Mouse (Mus musculus) cortical plate, adult 2 months (tissue): ENCODE measurements around the gene Rpsa.

Source experiments
- CTCF ChIP-seq: fragments of 200-500 bp; IDR thresholded peaks from 2 replicates; pipeline ENCODE4 v1.5.1; 2011; ENCODE audit warnings: mild to moderate bottlenecking, control low read depth, low read length; ENCODE audit not compliant: insufficient read depth; ENCODE audit errors: extremely low read depth
- POLR2A ChIP-seq: fragments of 200-500 bp; IDR thresholded peaks from 2 replicates; pipeline ENCODE4 v1.6.1; 2011; ENCODE audit warnings: mild to moderate bottlenecking, low read length, control low read depth; ENCODE audit not compliant: insufficient read depth; ENCODE audit errors: extremely low read depth

DNA sequence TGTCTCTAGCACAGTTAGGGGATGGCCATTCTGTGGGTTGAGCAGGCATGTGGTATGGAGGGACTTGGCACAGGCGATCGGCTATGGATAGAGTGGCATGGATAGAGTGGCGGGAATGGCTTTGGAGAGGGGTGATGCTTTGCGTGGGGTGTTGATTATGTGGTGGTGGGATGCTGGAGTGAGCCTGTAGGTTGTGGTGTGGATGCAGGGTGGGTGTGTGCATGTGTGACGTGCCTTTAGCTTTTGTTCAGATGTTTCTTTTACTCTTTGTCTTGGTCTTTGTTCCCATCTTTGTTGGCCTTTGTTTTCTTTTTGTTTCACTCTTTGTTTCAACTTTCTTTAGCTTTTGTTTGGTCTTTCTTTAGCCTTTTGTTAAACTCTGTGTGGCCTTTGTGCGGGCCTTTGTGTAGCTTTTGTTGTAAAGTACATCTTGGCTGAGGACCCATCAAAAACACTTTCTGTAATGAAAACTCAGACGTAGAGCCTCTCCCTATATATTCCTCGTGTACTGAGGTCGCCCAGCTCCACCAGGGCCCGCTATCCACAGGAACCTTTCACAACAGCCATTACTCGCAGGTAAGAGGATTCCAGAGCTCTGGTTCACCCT is 21.8 kb downstream of the Rpsa start, which contains the start of gene Mobp:
- no peak for TF ChIP-seq CTCF
- peak; percentile 48; the same call in 1 of the 2 replicates for TF ChIP-seq POLR2A
